Mouse (Mus musculus) testis, adult 2 months (tissue): ENCODE data around the gene Gsn.

Experiments
- CTCF ChIP-seq: fragments of 200-500 bp; IDR thresholded peaks from 2 replicates; pipeline ENCODE4 v1.5.1; 2012; ENCODE audit warnings: low read depth, mild to moderate bottlenecking, inconsistent platforms, low read length, moderate library complexity; ENCODE audit not compliant: control insufficient read depth, insufficient read depth, insufficient replicate concordance
- POLR2A ChIP-seq: fragments of 200-500 bp; IDR thresholded peaks from 2 replicates; pipeline ENCODE4 v1.6.1; 2012; ENCODE audit warnings: low read depth, mild to moderate bottlenecking, inconsistent platforms, low read length, moderate library complexity; ENCODE audit not compliant: control insufficient read depth

- TF ChIP-seq POLR2A (no peak), CTCF (no peak)
Measured at GRCm38 (mm10) chr2:35345984-35346383, 89.8 kb downstream of the Gsn start.
